In genomic region chr9:32701126-32701997, GRCm38 (mm10) we compare ENCODE assay signal across 10 mouse cellular contexts.
DNase-seq lines count a peak whose midpoint lies in the region; ATAC-seq lines count a peak whose summit lies in the region.
"Had no signal": no experiment of that assay in that cellular context is flagged by ENCODE, and none has a peak within 500 bp of the region (broad histone marks: within the 10 kb centered on the region; RNA-seq: fewer than 3 reads in every experiment).

No protein-coding gene starts in this region.

- no peak for ATAC-seq in heart, embryonic 13.5 days (ENCODE audit: extremely low read depth, insufficient number of reproducible peaks, low FRiP score, low TSS enrichment)
- no peak for ATAC-seq in neural tube, embryonic 13.5 days (ENCODE audit: low read depth)
- no peak for ATAC-seq in limb, embryonic 11.5 days (ENCODE audit: insufficient number of reproducible peaks, low FRiP score, low TSS enrichment, low read depth)

- H3K4me2 ChIP-seq in heart, embryonic 13.5 days = peak overlapping the region; percentile 64
- peak overlapping the region; percentile 30 for H3K4me2 ChIP-seq in neural tube, embryonic 13.5 days
- peak overlapping the region; percentile 10; the same call in 1 of the 2 replicates for H3K4me2 ChIP-seq in limb, embryonic 11.5 days (ENCODE audit: low read depth, severe bottlenecking)

- H3K27me3 ChIP-seq in heart, embryonic 13.5 days (replicated peaks) = no peaks in the 10 kb centered on the region
- peaks cover 48% of the 10 kb centered on the region for H3K27me3 ChIP-seq in neural tube, embryonic 13.5 days
- no peaks in the 10 kb centered on the region for H3K27me3 ChIP-seq in limb, embryonic 11.5 days (ENCODE audit: control insufficient read depth, insufficient read depth, low read length)

- no peaks in the 10 kb centered on the region for H3K9me3 ChIP-seq in heart, embryonic 13.5 days
- H3K9me3 ChIP-seq in neural tube, embryonic 13.5 days = no peaks in the 10 kb centered on the region
- no peaks in the 10 kb centered on the region for H3K9me3 ChIP-seq in limb, embryonic 11.5 days (ENCODE audit: control insufficient read depth, low read length)

- H3K9ac ChIP-seq in heart, embryonic 13.5 days = peak overlapping the region; percentile 72
- 0 out of 2 replicates have a peak overlapping the region, but pooled peaks have one; percentile 35 for H3K9ac ChIP-seq in neural tube, embryonic 13.5 days
- H3K9ac ChIP-seq in limb, embryonic 11.5 days (ENCODE audit: low read length) = no peak overlapping the region

- no peak for DNase-seq in heart, adult 18-20 months
- no peak for DNase-seq in neural tube, embryonic 10.5 days (ENCODE audit: extremely low spot score, low spot score)
- DNase-seq in limb, embryonic 11.5 days (ENCODE audit: low spot score) = no peak
- peak; percentile 21 to 25 for DNase-seq in thymus, postnatal 10 days (ENCODE audit: low spot score in 2 of 2)
- no peak for DNase-seq in gastrocnemius, adult 8-10 months (ENCODE audit: low spot score in 2 of 2)
- no peak for DNase-seq in retina, postnatal 1 day
- DNase-seq: adrenal gland, adult 8-10 months; cerebellum, adult 9-10 months had no signal

- 0 out of 2 replicates have a peak overlapping the region, but pooled peaks have one; percentile 36 for H3K27ac ChIP-seq in heart, embryonic 13.5 days (replicated peaks)
- H3K27ac ChIP-seq in neural tube, embryonic 13.5 days (replicated peaks) = no peak overlapping the region
- no peak overlapping the region for H3K27ac ChIP-seq in limb, embryonic 11.5 days (replicated peaks; ENCODE audit: low read depth, low read length)

- H3K36me3 ChIP-seq in heart, embryonic 13.5 days = peaks cover 4% of the 10 kb centered on the region; the same call in 1 of the 2 replicates
- H3K36me3 ChIP-seq in neural tube, embryonic 13.5 days = no peaks in the 10 kb centered on the region
- no peaks in the 10 kb centered on the region for H3K36me3 ChIP-seq in limb, embryonic 11.5 days (ENCODE audit: control insufficient read depth, insufficient read depth, low read length)

- H3K4me3 ChIP-seq in heart, embryonic 13.5 days = peak overlapping the region; percentile 43
- H3K4me3 ChIP-seq in neural tube, embryonic 13.5 days = no peak overlapping the region
- H3K4me3 ChIP-seq in limb, embryonic 11.5 days (ENCODE audit: low read depth, low read length) = no peak overlapping the region

- 69% methylated on average over 20 of the region's 20 CpGs for WGBS in heart, embryonic 13.5 days
- WGBS in neural tube, embryonic 13.5 days = 79% methylated on average over 20 of the region's 20 CpGs
- 88% methylated on average over 20 of the region's 20 CpGs for WGBS in limb, embryonic 11.5 days

- peaks cover 81% of the 10 kb centered on the region for H3K4me1 ChIP-seq in heart, embryonic 13.5 days
- H3K4me1 ChIP-seq in neural tube, embryonic 13.5 days (replicated peaks) = peaks cover 4% of the 10 kb centered on the region; the same call in 1 of the 2 replicates
- H3K4me1 ChIP-seq in limb, embryonic 11.5 days (ENCODE audit: control insufficient read depth, insufficient read depth, low read length) = peaks cover 9% of the 10 kb centered on the region; the same call in 1 of the 2 replicates

Comparison
In these comparisons a context has a peak if more than half of its experiments do, and no peak if none do; other contexts are left out.
1. H3K4me2 ChIP-seq: peak in every context shown above with its lines; median percentile 64 in heart, embryonic 13.5 days; 30 in neural tube, embryonic 13.5 days; 10 in limb, embryonic 11.5 days.
2. DNase-seq: peak in thymus, postnatal 10 days (2 of 2); none in heart, adult 18-20 months (0 of 2), neural tube, embryonic 10.5 days (single experiment), limb, embryonic 11.5 days (single experiment), gastrocnemius, adult 8-10 months (0 of 2) and retina, postnatal 1 day (single experiment).